Mouse (Mus musculus): ENCODE results near the gene Depdc1b.

GRCm38 (mm10) chr13:108451122-108451521 is 135.0 kb downstream of the Depdc1b start:
- no peak for TF ChIP-seq CTCF (IDR thresholded peaks at IDR 0.05; ENCODE audit: borderline replicate concordance, control insufficient read depth, extremely low read depth, insufficient read depth, low read length, poor library complexity)
- no peak for TF ChIP-seq POLR2A (IDR thresholded peaks at IDR 0.05; ENCODE audit: control insufficient read depth, extremely low read depth, insufficient read depth, low read length, poor library complexity)
